Mouse (Mus musculus): ENCODE measurements around the gene Dab1.

DNA sequence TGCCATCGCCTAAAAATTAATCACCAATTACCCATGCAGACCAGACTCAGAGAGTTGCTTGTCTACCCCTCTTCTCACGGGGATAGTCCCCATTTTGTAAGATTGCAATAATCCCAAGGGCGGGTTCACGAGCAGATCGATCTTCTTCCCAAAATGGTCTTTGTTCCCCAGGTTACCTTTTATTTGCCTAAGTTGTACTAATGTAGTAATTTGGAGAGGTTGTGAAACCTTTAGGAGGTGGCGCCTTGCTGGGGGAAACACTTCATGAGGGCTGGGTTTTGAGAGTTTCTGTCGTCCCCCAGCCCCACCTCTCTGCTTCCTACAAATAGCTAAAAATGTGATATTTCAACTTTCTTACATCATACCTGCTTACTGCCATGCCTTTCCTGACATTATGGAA, 657.8 kb downstream of the Dab1 start:
- TF ChIP-seq CTCF (IDR thresholded peaks at IDR 0.05; ENCODE audit: insufficient read depth, low read depth, low read length): no peak
- no peak for TF ChIP-seq POLR2A (IDR thresholded peaks at IDR 0.05; ENCODE audit: insufficient read depth, low read depth, low read length)

All from olfactory bulb, adult 2 months (tissue).